Mouse (Mus musculus): ENCODE measurements around the gene Tpst2. TPM values are rescaled to one million over a fixed set of nuclear protein-coding genes. Genes with fewer than 3 reads are reported as not detected.

The Tpst2 gene
- polyA plus RNA-seq, 1 experiment, result 25.8 TPM

DNA sequence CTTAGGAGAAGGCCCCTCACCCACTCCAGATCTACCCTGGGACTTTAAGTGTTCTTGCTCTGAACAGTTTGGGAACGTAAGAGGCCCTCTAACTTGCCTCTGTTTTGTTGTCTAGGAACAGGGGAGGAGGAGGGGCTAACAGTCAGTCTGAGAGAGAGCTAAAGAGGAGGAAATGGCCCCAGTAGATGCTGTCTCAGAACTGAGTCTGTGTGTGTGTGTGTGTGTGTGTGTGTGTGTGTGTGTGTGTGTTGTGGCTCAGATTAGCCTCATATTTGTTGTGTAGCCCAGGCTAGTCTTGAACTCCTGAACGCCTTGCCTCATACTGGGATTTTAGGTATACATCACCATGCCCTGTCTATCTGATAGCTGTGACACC lies 10.1 kb downstream of the Tpst2 start:
- Histone ChIP-seq H3K27ac (ENCODE audit: insufficient read depth, low read length) (no peak overlapping the region), H3K4me3 (ENCODE audit: low read depth, low read length) (no peak overlapping the region), H3K9ac (ENCODE audit: low read depth, poor library complexity, severe bottlenecking) (no peak overlapping the region), H3K27me3 (ENCODE audit: control insufficient read depth, insufficient read depth, low read length, poor library complexity, severe bottlenecking) (no peaks in the 10 kb centered on the region), H3K9me3 (replicated peaks; ENCODE audit: control insufficient read depth, insufficient read depth, low read length, poor library complexity, severe bottlenecking) (no peaks in the 10 kb centered on the region), H3K4me1 (ENCODE audit: control insufficient read depth, insufficient read depth, low read length) (peaks cover 23% of the 10 kb centered on the region), H3K36me3 (ENCODE audit: control insufficient read depth, insufficient read depth, low read length, poor library complexity, severe bottlenecking) (no peaks in the 10 kb centered on the region)
- TF ChIP-seq EP300 (IDR thresholded peaks at IDR 0.05; ENCODE audit: insufficient read depth, low read depth, low read length) (no peak), POLR2A (IDR thresholded peaks at IDR 0.05; ENCODE audit: insufficient read depth, low read length) (no peak), CTCF (IDR thresholded peaks at IDR 0.05; ENCODE audit: low read depth, low read length) (no peak)

- no peaks in the 10 kb centered on the region for H3K36me3 ChIP-seq (ENCODE audit: control insufficient read depth, insufficient read depth, low read length, poor library complexity, severe bottlenecking)
These were observed 10.6 kb downstream of the Tpst2 start for GRCm38 (mm10) chr5:112286984-112287641.

DNA sequence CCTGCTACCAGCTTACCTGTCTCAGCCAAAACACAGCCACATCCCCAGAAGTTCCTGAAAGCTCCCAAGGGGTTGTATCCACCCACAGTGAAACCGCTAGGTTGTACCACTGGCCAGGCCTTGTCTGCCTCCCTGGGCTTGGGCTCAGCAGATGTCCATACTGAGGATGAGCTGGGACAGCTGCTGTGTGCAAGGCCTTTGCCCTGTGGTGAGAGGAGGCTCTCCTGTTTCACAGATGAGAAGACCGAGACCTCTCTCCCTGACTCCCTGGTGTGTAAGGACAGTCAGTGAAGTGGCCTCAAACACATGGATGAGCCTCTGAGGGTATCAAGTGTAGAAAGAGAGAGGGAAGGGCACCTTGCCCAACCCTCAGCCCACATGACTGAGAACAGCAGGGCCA lies 11.2 kb downstream of the Tpst2 start:
- H3K9ac ChIP-seq (ENCODE audit: low read depth, poor library complexity, severe bottlenecking), result no peak overlapping the region
- H3K36me3 ChIP-seq (ENCODE audit: control insufficient read depth, insufficient read depth, low read length, poor library complexity, severe bottlenecking), result no peaks in the 10 kb centered on the region
- H3K27me3 ChIP-seq (ENCODE audit: control insufficient read depth, insufficient read depth, low read length, poor library complexity, severe bottlenecking), result no peaks in the 10 kb centered on the region
- TF ChIP-seq CTCF (IDR thresholded peaks at IDR 0.05; ENCODE audit: low read depth, low read length) (no peak), EP300 (IDR thresholded peaks at IDR 0.05; ENCODE audit: insufficient read depth, low read depth, low read length) (no peak), POLR2A (IDR thresholded peaks at IDR 0.05; ENCODE audit: insufficient read depth, low read length) (no peak)
- no peak overlapping the region for H3K4me3 ChIP-seq (ENCODE audit: low read depth, low read length)
- no peak overlapping the region for H3K27ac ChIP-seq (ENCODE audit: insufficient read depth, low read length)
- peaks cover 20% of the 10 kb centered on the region for H3K4me1 ChIP-seq (ENCODE audit: control insufficient read depth, insufficient read depth, low read length)
- H3K9me3 ChIP-seq (replicated peaks; ENCODE audit: control insufficient read depth, insufficient read depth, low read length, poor library complexity, severe bottlenecking), result no peaks in the 10 kb centered on the region

More at GRCm38 (mm10) chr5:112286984-112287641, 10.6 kb downstream of the Tpst2 start:
- Histone ChIP-seq H3K27ac (ENCODE audit: insufficient read depth, low read length) (no peak overlapping the region), H3K4me3 (ENCODE audit: low read depth, low read length) (no peak overlapping the region), H3K27me3 (ENCODE audit: control insufficient read depth, insufficient read depth, low read length, poor library complexity, severe bottlenecking) (no peaks in the 10 kb centered on the region), H3K9ac (ENCODE audit: low read depth, poor library complexity, severe bottlenecking) (no peak overlapping the region), H3K4me1 (ENCODE audit: control insufficient read depth, insufficient read depth, low read length) (peaks cover 23% of the 10 kb centered on the region), H3K9me3 (replicated peaks; ENCODE audit: control insufficient read depth, insufficient read depth, low read length, poor library complexity, severe bottlenecking) (no peaks in the 10 kb centered on the region)
- no peak for TF ChIP-seq POLR2A (IDR thresholded peaks at IDR 0.05; ENCODE audit: insufficient read depth, low read length)
- TF ChIP-seq CTCF (IDR thresholded peaks at IDR 0.05; ENCODE audit: low read depth, low read length), result no peak
- TF ChIP-seq EP300 (IDR thresholded peaks at IDR 0.05; ENCODE audit: insufficient read depth, low read depth, low read length), result no peak

DNA sequence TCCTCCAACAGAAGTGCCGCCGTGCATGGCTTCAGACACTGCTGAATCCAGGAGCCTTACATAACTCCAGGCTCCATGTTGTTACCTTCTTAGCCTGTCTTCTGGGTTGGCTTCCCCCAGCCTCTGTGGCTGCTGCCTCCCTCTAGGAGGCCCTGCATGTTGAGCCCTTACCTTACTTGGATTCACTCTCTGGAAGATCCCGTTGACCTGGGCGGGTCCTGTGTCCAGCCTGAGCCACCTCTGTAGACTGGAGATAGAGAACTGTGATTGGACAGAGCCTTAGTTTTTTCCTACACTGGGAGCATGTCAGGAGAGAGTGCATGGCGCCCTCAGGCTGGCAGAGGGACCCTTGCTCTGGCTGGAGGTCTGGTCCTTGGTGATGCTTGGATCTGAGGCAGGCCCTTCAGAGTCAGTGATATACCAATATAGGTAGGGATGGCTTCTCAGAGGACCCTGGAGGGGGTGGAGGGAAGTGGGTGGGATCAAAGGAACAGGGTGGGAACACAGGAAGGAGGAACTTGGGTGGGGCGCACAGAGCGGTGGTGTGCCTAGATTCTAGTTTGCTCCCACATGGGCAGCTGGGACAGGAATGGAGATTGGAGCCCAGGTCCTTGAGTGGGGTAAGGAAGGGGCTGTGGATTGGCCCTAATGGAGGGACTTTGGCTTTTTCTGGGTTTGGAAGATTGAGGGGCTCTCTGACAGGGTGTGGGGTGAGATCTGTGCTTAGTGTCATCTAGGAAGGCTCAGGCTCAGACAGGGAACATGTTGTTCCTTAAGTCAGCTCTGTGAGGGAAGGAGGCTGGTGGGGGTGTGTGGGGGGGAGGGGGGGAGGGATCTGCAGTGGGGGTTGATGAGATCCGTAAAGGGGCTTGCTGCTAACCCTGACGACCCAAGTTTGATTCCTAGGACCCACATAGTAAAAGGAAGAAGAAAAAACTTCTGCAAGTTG lies 12.0 kb downstream of the Tpst2 start:
- H3K4me3 ChIP-seq (ENCODE audit: low read depth, low read length), result no peak overlapping the region
- no peaks in the 10 kb centered on the region for H3K9me3 ChIP-seq (replicated peaks; ENCODE audit: control insufficient read depth, insufficient read depth, low read length, poor library complexity, severe bottlenecking)
- no peaks in the 10 kb centered on the region for H3K36me3 ChIP-seq (ENCODE audit: control insufficient read depth, insufficient read depth, low read length, poor library complexity, severe bottlenecking)
- no peaks in the 10 kb centered on the region for H3K27me3 ChIP-seq (ENCODE audit: control insufficient read depth, insufficient read depth, low read length, poor library complexity, severe bottlenecking)
- no peak for TF ChIP-seq CTCF (IDR thresholded peaks at IDR 0.05; ENCODE audit: low read depth, low read length)
- no peak for TF ChIP-seq POLR2A (IDR thresholded peaks at IDR 0.05; ENCODE audit: insufficient read depth, low read length)
- no peak for TF ChIP-seq EP300 (IDR thresholded peaks at IDR 0.05; ENCODE audit: insufficient read depth, low read depth, low read length)
- H3K9ac ChIP-seq (ENCODE audit: low read depth, poor library complexity, severe bottlenecking), result no peak overlapping the region
- peaks cover 16% of the 10 kb centered on the region for H3K4me1 ChIP-seq (ENCODE audit: control insufficient read depth, insufficient read depth, low read length)
- no peak overlapping the region for H3K27ac ChIP-seq (ENCODE audit: insufficient read depth, low read length)

- no peak overlapping the region for H3K4me3 ChIP-seq (ENCODE audit: low read depth, low read length)
- TF ChIP-seq CTCF (IDR thresholded peaks at IDR 0.05; ENCODE audit: low read depth, low read length) (no peak), EP300 (IDR thresholded peaks at IDR 0.05; ENCODE audit: insufficient read depth, low read depth, low read length) (no peak), POLR2A (IDR thresholded peaks at IDR 0.05; ENCODE audit: insufficient read depth, low read length) (no peak)
- H3K9me3 ChIP-seq (replicated peaks; ENCODE audit: control insufficient read depth, insufficient read depth, low read length, poor library complexity, severe bottlenecking), result no peaks in the 10 kb centered on the region
- peaks cover 16% of the 10 kb centered on the region for H3K4me1 ChIP-seq (ENCODE audit: control insufficient read depth, insufficient read depth, low read length)
- H3K27me3 ChIP-seq (ENCODE audit: control insufficient read depth, insufficient read depth, low read length, poor library complexity, severe bottlenecking), result no peaks in the 10 kb centered on the region
- no peak overlapping the region for H3K9ac ChIP-seq (ENCODE audit: low read depth, poor library complexity, severe bottlenecking)
- no peaks in the 10 kb centered on the region for H3K36me3 ChIP-seq (ENCODE audit: control insufficient read depth, insufficient read depth, low read length, poor library complexity, severe bottlenecking)
- no peak overlapping the region for H3K27ac ChIP-seq (ENCODE audit: insufficient read depth, low read length)
These were observed 12.7 kb downstream of the Tpst2 start for GRCm38 (mm10) chr5:112289236-112289635.

All from ES-Bruce4 (cell line).